Mouse (Mus musculus): ENCODE measurements at regions not wholly inside any gene's neighbourhood (a gene's known extent, or its start where the extent isn't known, plus 50 kb on each side); places are given as distances from the start of the nearest gene placed in this dataset.

GRCm38 (mm10) chr2:169109044-169109443, 153.7 kb upstream of the Zfp64 start:
- ChIA-PET CTCF (interaction anchor here (0.5 to 3.3 kb wide), 17 partner anchors 9 to 1159 kb away, joined by 3 to 28 read pairs (median 3); no protein-coding TSS in a partner anchor), POLR2A (interaction anchor here in 2 of 4 experiments (0.8 to 1.4 kb wide), 2 partner anchors 21 to 104 kb away, joined by 3 to 4 read pairs; no protein-coding TSS in a partner anchor)

DNA sequence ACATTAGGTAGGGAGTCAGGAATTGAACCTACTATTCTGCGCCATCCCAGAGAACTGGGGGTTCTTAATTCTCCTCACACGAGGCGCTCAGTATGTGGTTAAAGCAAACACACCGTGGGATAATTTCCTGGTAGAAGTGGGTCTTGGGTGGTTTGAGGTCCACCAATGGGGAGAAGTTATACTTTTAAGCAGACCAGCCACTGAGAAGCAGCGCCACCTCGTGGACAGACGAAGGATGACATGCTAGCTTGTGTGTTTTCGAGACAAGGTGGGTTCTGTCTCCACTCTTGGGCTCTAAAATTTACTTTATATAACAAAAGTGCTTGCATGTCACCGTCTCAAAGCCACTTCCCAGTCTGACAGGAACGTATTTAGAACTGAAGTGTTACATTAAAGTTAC, 152.7 kb upstream of the Zfp64 start:
- POLR2A ChIA-PET = interaction anchor here in 3 of 4 experiments (0.6 to 1.4 kb wide), 7 partner anchors 9 to 1188 kb away, joined by 3 to 4 read pairs (median 3); no protein-coding TSS in a partner anchor
- CTCF ChIA-PET = interaction anchor here (0.5 to 3.3 kb wide), 60 partner anchors 8 to 979 kb away, joined by 3 to 28 read pairs (median 4); no protein-coding TSS in a partner anchor

- ChIA-PET CTCF (no interaction called here), POLR2A (interaction anchor here in 1 of 4 experiments (1.2 kb wide), 1 partner anchor 35 kb away, joined by 3 read pairs; no protein-coding TSS in a partner anchor)
Measured at GRCm38 (mm10) chr2:169101506-169102261, 146.3 kb upstream of the Zfp64 start.

GRCm38 (mm10) chr2:169100516-169100915, 145.1 kb upstream of the Zfp64 start:
- CTCF ChIA-PET = interaction anchor here in 2 of 4 experiments (0.6 to 0.7 kb wide), 2 partner anchors 9 to 110 kb away, joined by 3 to 4 read pairs; no protein-coding TSS in a partner anchor
- POLR2A ChIA-PET = interaction anchor here in 1 of 4 experiments (0.7 to 1.3 kb wide), 2 partner anchors 12 to 51 kb away, joined by 3 read pairs; no protein-coding TSS in a partner anchor

DNA sequence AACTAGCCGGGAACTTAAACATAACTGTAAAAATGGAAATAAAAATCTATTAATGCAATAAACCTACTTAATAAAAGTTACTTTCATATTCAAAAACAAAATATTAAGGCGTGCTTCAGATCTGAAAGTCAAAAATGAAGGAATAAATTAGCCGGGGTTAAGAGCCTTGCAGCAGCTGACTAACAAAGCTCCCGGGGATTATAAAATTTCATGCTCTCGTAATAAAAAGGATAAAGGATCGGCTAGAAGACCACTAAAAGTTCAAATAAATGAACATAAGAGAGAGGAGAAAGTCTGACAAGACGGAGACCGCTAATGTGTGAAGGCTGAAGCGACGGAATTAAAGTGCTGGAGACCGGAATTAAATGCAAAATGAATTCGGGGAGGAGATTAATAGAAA, 144.3 kb upstream of the Zfp64 start:
- CTCF ChIA-PET = no interaction called here

GRCm38 (mm10) chr2:169098591-169098990, 143.2 kb upstream of the Zfp64 start:
- ChIA-PET CTCF (no interaction called here), POLR2A (interaction anchor here in 1 of 4 experiments (0.7 to 1.1 kb wide), 2 partner anchors 9 to 21 kb away, joined by 3 read pairs; no protein-coding TSS in a partner anchor)

More for the DNA sequence above, 144.3 kb upstream of the Zfp64 start:
- POLR2A ChIA-PET = interaction anchor here in 1 of 4 experiments (1.3 kb wide), 1 partner anchor 11 kb away, joined by 3 read pairs; no protein-coding TSS in a partner anchor

DNA sequence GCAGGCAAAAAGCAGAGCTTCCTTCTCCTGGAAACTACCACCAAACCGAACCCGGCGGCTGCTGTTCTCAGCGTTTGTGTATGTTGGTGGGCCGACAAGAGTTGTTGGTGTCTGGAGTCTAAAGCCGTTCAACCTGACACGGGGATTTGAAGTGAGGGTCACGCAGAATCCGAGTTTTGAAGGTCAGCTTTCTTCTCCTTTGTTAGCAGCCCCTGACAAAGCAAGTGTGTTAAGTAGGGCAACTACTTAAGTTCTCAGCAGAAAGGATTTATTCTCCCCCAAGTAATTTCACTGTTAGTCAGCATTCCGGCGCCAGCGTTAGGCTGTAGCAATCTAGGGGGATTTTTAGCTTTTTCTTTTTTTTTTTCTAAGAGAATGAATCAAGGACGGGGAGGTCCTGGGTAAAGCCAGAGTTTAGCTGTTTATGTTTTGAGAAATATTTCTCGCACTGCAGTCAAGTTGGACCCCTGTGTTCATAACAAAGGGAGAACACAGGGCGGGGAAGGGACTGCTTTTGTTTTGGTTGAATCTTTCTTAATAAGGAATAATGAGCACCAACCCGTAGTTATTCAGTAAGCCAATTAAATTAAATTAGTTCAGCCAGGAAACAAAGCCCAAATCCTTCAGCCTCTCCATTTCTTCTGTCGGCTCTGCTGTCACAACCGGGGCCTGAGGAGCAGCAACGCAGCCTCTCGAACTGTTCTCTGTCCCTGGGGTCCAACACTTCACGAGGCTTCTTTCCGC, 138.8 kb upstream of the Zfp64 start:
- CTCF ChIA-PET = interaction anchor here in 2 of 4 experiments (0.6 to 0.7 kb wide), 2 partner anchors 572 to 775 kb away, joined by 3 read pairs; no protein-coding TSS in a partner anchor
- POLR2A ChIA-PET = interaction anchor here in 2 of 4 experiments (0.5 to 1.2 kb wide), 4 partner anchors 16 to 102 kb away, joined by 3 to 6 read pairs (median 4); no protein-coding TSS in a partner anchor

DNA sequence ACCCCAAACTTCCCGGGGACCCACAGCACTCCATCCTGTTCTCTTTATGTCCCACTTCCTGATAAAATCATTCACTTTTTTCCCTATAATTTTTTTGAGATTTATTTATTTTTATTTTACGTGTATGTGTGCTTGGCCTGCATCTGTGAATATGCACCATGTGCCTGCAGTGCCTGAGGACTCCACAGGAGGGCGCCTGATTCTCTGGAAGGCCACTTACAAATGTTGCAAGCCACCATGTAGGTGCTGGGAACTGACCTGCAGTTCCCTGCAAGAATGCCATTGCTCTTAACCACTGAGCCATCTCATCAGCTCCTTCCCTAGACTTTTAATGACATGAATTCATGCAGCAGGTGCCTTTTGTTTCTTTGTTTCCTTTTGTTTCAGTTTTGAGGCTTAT, 134.9 kb upstream of the Zfp64 start:
- CTCF ChIA-PET = interaction anchor here in 1 of 4 experiments (0.6 to 0.9 kb wide), 2 partner anchors 20 to 364 kb away, joined by 3 to 7 read pairs; no protein-coding TSS in a partner anchor
- POLR2A ChIA-PET = no interaction called here

- ChIA-PET CTCF (interaction anchor here (0.6 to 2.5 kb wide), 15 partner anchors 8 to 271 kb away, joined by 3 to 28 read pairs (median 4); no protein-coding TSS in a partner anchor), POLR2A (interaction anchor here in 2 of 4 experiments (0.7 to 1.9 kb wide), 8 partner anchors 8 to 83 kb away, joined by 3 to 5 read pairs (median 4); no protein-coding TSS in a partner anchor)
Measured at GRCm38 (mm10) chr2:169088870-169089484, 133.6 kb upstream of the Zfp64 start.

GRCm38 (mm10) chr2:169088301-169088700, 132.9 kb upstream of the Zfp64 start:
- CTCF ChIA-PET = interaction anchor here in 3 of 4 experiments (0.7 to 2.5 kb wide), 10 partner anchors 10 to 272 kb away, joined by 3 to 28 read pairs (median 4); no protein-coding TSS in a partner anchor
- POLR2A ChIA-PET = interaction anchor here in 3 of 4 experiments (0.7 to 1.9 kb wide), 10 partner anchors 9 to 631 kb away, joined by 3 to 5 read pairs (median 3); no protein-coding TSS in a partner anchor

DNA sequence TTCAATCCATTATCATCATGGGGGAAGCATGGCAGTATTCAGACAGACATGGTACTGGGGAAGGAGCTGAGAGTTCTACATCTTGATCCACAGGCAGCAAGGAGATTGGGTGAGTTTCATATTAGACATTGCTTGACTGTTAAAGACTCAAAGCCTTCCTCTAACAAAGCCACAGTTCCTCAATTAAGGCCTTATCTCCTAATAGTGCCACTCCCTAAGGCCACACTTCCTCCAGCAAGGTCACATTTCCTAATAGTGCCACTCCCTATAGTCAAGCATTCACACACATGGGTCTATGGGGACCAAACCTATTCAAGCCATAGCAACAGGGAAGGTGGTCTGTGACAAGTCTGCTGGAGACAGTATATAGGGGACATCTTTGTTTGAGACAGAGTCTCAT, 115.9 kb upstream of the Zfp64 start:
- POLR2A ChIA-PET = interaction anchor here in 1 of 4 experiments (0.6 to 1.7 kb wide), 3 partner anchors 22 to 141 kb away, joined by 3 to 6 read pairs (median 4); no protein-coding TSS in a partner anchor
- CTCF ChIA-PET = interaction anchor here in 1 of 4 experiments (1.2 kb wide), 1 partner anchor 36 kb away, joined by 4 read pairs; no protein-coding TSS in a partner anchor

GRCm38 (mm10) chr2:169065166-169065698, 109.8 kb upstream of the Zfp64 start:
- POLR2A ChIA-PET = interaction anchor here in 1 of 4 experiments (0.9 kb wide), 1 partner anchor 9 kb away, joined by 4 read pairs; no protein-coding TSS in a partner anchor
- CTCF ChIA-PET = interaction anchor here in 1 of 4 experiments (0.6 kb wide), 1 partner anchor 1207 kb away, joined by 4 read pairs; no protein-coding TSS in a partner anchor

DNA sequence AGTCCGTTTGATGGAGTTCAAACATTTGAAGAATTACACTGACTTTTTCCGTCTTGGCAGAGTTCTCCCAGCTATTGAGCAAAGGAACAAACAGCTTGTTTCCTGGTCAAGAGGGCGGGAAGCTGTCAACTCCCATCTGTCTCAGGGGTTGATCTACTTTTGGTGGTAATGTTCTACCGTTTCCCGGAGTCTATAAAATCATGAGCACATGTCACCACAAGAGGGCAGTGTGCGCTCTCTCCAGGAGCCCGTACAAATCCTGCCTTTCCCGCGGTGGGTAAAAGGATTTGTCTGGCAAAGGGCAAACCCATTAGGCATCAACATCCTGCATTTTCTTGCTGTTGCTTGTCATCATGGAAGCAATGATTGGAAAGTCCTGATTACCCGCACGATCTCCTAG, 106.1 kb upstream of the Zfp64 start:
- CTCF ChIA-PET = interaction anchor here (0.6 to 1.6 kb wide), 11 partner anchors 12 to 1146 kb away, joined by 3 to 6 read pairs (median 4); no protein-coding TSS in a partner anchor
- POLR2A ChIA-PET = interaction anchor here in 2 of 4 experiments (0.7 kb wide), 3 partner anchors 34 to 248 kb away, joined by 3 read pairs; no protein-coding TSS in a partner anchor

- ChIA-PET CTCF (no interaction called here), POLR2A (no interaction called here)
Measured at GRCm38 (mm10) chr2:169060495-169060894, 105.1 kb upstream of the Zfp64 start.

GRCm38 (mm10) chr2:169057831-169058230, 102.4 kb upstream of the Zfp64 start:
- CTCF ChIA-PET = interaction anchor here (0.6 to 1.8 kb wide), 15 partner anchors 29 to 1046 kb away, joined by 3 to 11 read pairs (median 3); no protein-coding TSS in a partner anchor
- POLR2A ChIA-PET = interaction anchor here in 2 of 4 experiments (0.5 to 1.7 kb wide), 3 partner anchors 10 to 276 kb away, joined by 3 to 4 read pairs (median 3); no protein-coding TSS in a partner anchor

GRCm38 (mm10) chr2:169049947-169050346, 94.6 kb upstream of the Zfp64 start:
- POLR2A ChIA-PET = interaction anchor here in 3 of 4 experiments (0.5 to 2.9 kb wide), 6 partner anchors 13 to 926 kb away, joined by 3 to 10 read pairs (median 4); no protein-coding TSS in a partner anchor
- CTCF ChIA-PET = interaction anchor here in 3 of 4 experiments (0.5 to 2.1 kb wide), 3 partner anchors 14 to 58 kb away, joined by 3 to 6 read pairs (median 3); no protein-coding TSS in a partner anchor

DNA sequence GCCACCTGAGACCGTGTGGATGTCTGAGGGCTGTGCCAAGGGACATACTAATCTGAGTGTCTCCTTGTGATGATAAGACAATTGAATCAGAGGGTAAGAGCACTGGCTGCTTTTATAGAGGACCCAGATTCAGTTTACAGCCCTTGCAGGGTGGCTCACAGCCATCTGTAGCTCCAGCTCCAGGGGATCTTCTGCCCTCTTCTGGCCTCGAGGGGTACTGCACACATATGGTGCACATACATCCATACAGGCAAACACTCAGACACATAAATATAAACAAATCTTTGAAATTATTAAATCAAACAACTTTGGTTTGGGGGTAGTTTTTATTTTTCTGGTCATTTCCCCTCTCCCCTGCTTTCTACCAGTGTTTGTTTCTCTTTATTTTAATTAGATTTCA, 86.4 kb upstream of the Zfp64 start:
- POLR2A ChIA-PET = interaction anchor here in 1 of 4 experiments (0.5 kb wide), 1 partner anchor 174 kb away, joined by 6 read pairs; no protein-coding TSS in a partner anchor
- CTCF ChIA-PET = interaction anchor here in 2 of 4 experiments (0.6 to 0.7 kb wide), 2 partner anchors 162 to 166 kb away, joined by 3 read pairs; no protein-coding TSS in a partner anchor
